Mouse (Mus musculus): ENCODE data around the gene Siglec1. TPM values are rescaled to one million over a fixed set of nuclear protein-coding genes. Genes with fewer than 3 reads are reported as not detected.
"Not testable (repeated sequence)": the region's sequence is repeated elsewhere in the genome, so short reads cannot be mapped to it uniquely, and the experiment has no call there.

Siglec1 gene
- polyA plus RNA-seq, 1 experiment from 2014 or later = 0.09 TPM

DNA sequence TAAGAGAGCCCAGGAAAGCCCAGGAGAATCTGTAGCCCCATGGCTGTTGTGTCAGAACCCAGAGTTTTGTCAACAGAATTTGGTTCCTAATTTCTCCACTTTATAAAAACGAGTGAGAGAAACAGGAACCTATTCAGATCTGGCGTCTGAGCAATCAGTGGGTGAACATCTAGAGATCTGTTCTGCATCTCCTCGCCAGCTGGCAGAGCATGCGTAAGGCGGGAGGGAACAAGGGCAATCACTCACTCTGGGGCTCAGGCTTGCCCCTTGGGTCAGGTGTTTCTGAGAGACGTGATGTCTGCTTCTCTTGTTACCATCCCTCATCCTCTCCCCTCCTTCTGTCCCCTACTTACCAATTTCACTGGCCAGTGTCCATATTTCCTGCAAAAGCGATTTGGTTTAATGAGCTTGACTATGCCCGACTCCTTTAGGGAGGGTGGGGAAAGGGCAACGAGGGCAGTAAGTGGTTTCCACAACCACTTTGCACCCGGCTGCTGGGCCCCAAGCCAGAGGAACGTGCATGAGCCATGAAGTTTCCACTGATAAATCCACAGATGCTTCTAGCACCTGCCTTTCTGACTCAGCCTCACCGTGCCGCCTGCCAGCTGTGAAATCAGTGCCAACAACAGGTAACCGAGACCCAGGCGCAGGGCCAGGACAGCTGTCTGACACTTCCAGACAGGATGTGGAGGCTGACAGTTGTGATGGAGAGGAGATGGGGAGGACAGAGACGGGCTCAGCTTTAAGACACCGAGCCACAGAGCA lies 49.2 kb downstream of the Siglec1 start:
- H3K27ac ChIP-seq (ENCODE audit: low read depth, low read length) = no peak overlapping the region

DNA sequence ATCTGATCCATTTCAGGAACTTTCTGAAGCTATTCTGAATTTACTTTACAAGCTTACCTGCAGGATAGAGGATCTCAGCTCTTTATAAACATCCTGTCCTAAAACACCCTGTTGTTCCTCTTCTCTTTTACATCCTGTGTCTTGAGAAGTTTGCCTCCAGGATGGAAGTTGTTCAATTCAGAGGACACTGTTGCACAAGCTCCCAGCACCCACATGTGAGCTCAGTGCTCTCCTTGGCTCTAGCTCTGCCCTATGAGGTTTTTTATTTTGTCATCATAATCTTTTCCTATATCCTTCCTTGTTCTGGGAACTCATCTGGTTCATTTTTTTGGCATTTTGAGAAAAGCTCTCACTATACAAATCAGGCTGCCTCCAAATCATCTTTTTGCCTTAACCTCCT lies 49.8 kb downstream of the Siglec1 start:
- Histone ChIP-seq H3K27me3 (ENCODE audit: control insufficient read depth, insufficient read depth, low read length) (peaks cover 12% of the 10 kb centered on the region; the same call in 1 of the 2 replicates), H3K9ac (replicated peaks; ENCODE audit: low read depth, low read length) (no peak overlapping the region), H3K36me3 (ENCODE audit: control insufficient read depth, insufficient read depth, low read length) (no peaks in the 10 kb centered on the region), H3K4me1 (ENCODE audit: control insufficient read depth, insufficient read depth, low read length) (no peaks in the 10 kb centered on the region), H3K4me2 (ENCODE audit: low read depth, low read length) (no peak overlapping the region), H3K9me3 (ENCODE audit: control insufficient read depth, low read length) (no peaks in the 10 kb centered on the region), H3K4me3 (ENCODE audit: low read depth, low read length) (no peak overlapping the region), H3K27ac (ENCODE audit: low read depth, low read length) (no peak overlapping the region)
- no peak for ATAC-seq (ENCODE audit: low read depth)

More for the DNA sequence above, 49.2 kb downstream of the Siglec1 start:
- Histone ChIP-seq H3K27me3 (ENCODE audit: control insufficient read depth, insufficient read depth, low read length) (peaks cover 13% of the 10 kb centered on the region; the same call in 1 of the 2 replicates), H3K4me3 (ENCODE audit: low read depth, low read length) (no peak overlapping the region), H3K36me3 (ENCODE audit: control insufficient read depth, insufficient read depth, low read length) (no peaks in the 10 kb centered on the region), H3K4me1 (ENCODE audit: control insufficient read depth, insufficient read depth, low read length) (no peaks in the 10 kb centered on the region), H3K4me2 (ENCODE audit: low read depth, low read length) (no peak overlapping the region), H3K9ac (replicated peaks; ENCODE audit: low read depth, low read length) (no peak overlapping the region), H3K9me3 (ENCODE audit: control insufficient read depth, low read length) (no peaks in the 10 kb centered on the region)
- ATAC-seq (ENCODE audit: low read depth) = no peak
- 62% methylated on average over 17 of the region's 17 CpGs for WGBS

DNA sequence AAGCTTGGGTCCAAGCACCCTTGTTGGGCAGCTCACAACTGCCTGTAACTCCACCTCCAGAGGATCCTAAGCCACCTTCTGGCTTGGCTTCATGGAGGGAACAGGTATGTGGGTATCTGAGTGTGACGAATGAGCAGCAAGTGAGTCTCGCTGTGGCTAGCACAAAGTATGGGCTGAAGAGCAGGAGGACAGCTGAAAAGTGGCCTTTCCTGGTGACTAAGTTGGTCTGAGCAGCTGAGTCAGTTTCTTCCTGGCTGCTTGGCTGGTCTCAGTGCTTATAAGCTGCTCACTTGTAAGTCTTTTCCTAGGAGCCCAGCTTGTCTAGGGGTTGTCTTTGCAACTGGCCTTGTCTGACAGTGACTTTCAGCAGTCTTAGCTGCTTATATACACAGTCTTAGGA lies 50.2 kb downstream of the Siglec1 start:
- peaks cover 8% of the 10 kb centered on the region; the same call in 1 of the 2 replicates for H3K27me3 ChIP-seq (ENCODE audit: control insufficient read depth, insufficient read depth, low read length)
- H3K4me3 ChIP-seq (ENCODE audit: low read depth, low read length) = no peak overlapping the region
- H3K9me3 ChIP-seq (ENCODE audit: control insufficient read depth, low read length) = no peaks in the 10 kb centered on the region
- no peak for ATAC-seq (ENCODE audit: low read depth)
- H3K4me2 ChIP-seq (ENCODE audit: low read depth, low read length) = no peak overlapping the region
- H3K36me3 ChIP-seq (ENCODE audit: control insufficient read depth, insufficient read depth, low read length) = no peaks in the 10 kb centered on the region
- no peaks in the 10 kb centered on the region for H3K4me1 ChIP-seq (ENCODE audit: control insufficient read depth, insufficient read depth, low read length)
- no peak overlapping the region for H3K27ac ChIP-seq (ENCODE audit: low read depth, low read length)
- no peak overlapping the region for H3K9ac ChIP-seq (replicated peaks; ENCODE audit: low read depth, low read length)
- WGBS = 97% methylated on average over 2 of the region's 2 CpGs

DNA sequence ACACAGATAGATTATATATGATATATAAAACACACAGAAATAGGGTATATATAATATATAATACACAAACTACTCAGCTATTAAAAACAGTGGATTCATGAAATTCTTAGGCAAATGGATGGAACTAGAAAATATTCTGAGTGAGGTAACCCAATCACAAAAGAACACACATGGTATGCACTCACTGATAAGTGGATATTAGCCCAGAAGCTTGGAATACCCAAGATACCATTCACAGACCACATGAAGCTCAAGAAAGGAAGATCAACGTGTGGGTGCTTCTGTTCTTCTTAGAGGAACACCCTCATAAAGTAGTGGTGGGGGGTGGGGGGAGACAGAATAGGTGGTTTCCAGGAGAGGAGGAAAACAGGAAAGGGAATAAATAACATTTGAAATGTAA lies 55.2 kb downstream of the Siglec1 start:
- H3K27me3 ChIP-seq (ENCODE audit: control insufficient read depth, insufficient read depth, low read length); H3K4me2 ChIP-seq (ENCODE audit: low read depth, low read length); ATAC-seq (ENCODE audit: low read depth); H3K9ac ChIP-seq (replicated peaks; ENCODE audit: low read depth, low read length); H3K4me1 ChIP-seq (ENCODE audit: control insufficient read depth, insufficient read depth, low read length); H3K9me3 ChIP-seq (ENCODE audit: control insufficient read depth, low read length); H3K27ac ChIP-seq (ENCODE audit: low read depth, low read length); H3K4me3 ChIP-seq (ENCODE audit: low read depth, low read length); H3K36me3 ChIP-seq (ENCODE audit: control insufficient read depth, insufficient read depth, low read length): not testable (repeated sequence)
- WGBS = 67% methylated on average over 1 of the region's 1 CpGs

DNA sequence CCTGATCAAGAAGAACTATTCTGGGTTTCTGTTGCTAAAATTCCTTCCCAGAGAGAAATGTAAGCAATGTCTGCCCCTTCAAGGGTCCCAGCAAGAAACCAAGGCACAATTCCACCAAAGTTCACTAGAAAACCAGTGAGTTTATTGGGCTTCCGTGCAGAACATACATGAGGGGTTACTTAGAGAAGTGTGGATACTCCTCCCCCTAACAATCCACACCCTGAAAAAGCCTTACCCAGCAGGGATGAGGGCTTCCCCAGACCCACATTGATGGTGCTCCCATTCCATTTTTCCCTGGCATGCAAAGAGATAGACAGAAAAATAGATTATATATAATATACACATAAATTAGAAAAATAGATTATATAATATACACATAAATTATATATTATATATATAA lies 55.6 kb downstream of the Siglec1 start:
- H3K27me3 ChIP-seq (ENCODE audit: control insufficient read depth, insufficient read depth, low read length) = no peaks in the 10 kb centered on the region
- H3K9ac ChIP-seq (replicated peaks; ENCODE audit: low read depth, low read length) = no peak overlapping the region
- 94% methylated on average over 1 of the region's 1 CpGs for WGBS
- peaks cover 4% of the 10 kb centered on the region; the same call in 1 of the 2 replicates for H3K36me3 ChIP-seq (ENCODE audit: control insufficient read depth, insufficient read depth, low read length)
- H3K27ac ChIP-seq (ENCODE audit: low read depth, low read length) = no peak overlapping the region
- no peak for ATAC-seq (ENCODE audit: low read depth)
- no peak overlapping the region for H3K4me3 ChIP-seq (ENCODE audit: low read depth, low read length)
- H3K4me1 ChIP-seq (ENCODE audit: control insufficient read depth, insufficient read depth, low read length) = no peaks in the 10 kb centered on the region
- H3K9me3 ChIP-seq (ENCODE audit: control insufficient read depth, low read length) = no peaks in the 10 kb centered on the region
- H3K4me2 ChIP-seq (ENCODE audit: low read depth, low read length) = no peak overlapping the region

DNA sequence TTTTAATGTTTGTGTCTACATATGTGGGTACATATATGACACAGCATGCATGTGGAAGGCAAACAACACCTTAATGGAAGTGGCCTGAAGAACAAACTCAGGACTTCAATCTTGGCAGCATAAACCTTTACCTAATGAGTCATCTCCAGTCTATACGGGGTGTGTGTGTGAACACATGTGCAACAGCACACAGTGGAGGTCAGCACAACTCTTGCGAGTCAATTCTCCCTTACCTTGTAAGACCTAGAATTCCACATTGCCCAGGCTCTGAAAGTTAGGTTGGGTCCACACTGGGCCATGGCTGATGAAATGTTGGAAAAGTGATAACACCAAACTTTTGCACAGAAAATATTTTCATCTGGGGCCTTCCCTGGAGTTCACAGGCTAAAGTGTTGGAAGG lies 56.0 kb downstream of the Siglec1 start:
- Histone ChIP-seq H3K9me3 (ENCODE audit: control insufficient read depth, low read length) (no peaks in the 10 kb centered on the region), H3K4me1 (ENCODE audit: control insufficient read depth, insufficient read depth, low read length) (no peaks in the 10 kb centered on the region), H3K4me2 (ENCODE audit: low read depth, low read length) (no peak overlapping the region), H3K27ac (ENCODE audit: low read depth, low read length) (no peak overlapping the region), H3K27me3 (ENCODE audit: control insufficient read depth, insufficient read depth, low read length) (no peaks in the 10 kb centered on the region), H3K4me3 (ENCODE audit: low read depth, low read length) (no peak overlapping the region), H3K36me3 (ENCODE audit: control insufficient read depth, insufficient read depth, low read length) (peaks cover 8% of the 10 kb centered on the region), H3K9ac (replicated peaks; ENCODE audit: low read depth, low read length) (no peak overlapping the region)
- no peak for ATAC-seq (ENCODE audit: low read depth)
- 90% methylated on average over 2 of the region's 2 CpGs for WGBS

DNA sequence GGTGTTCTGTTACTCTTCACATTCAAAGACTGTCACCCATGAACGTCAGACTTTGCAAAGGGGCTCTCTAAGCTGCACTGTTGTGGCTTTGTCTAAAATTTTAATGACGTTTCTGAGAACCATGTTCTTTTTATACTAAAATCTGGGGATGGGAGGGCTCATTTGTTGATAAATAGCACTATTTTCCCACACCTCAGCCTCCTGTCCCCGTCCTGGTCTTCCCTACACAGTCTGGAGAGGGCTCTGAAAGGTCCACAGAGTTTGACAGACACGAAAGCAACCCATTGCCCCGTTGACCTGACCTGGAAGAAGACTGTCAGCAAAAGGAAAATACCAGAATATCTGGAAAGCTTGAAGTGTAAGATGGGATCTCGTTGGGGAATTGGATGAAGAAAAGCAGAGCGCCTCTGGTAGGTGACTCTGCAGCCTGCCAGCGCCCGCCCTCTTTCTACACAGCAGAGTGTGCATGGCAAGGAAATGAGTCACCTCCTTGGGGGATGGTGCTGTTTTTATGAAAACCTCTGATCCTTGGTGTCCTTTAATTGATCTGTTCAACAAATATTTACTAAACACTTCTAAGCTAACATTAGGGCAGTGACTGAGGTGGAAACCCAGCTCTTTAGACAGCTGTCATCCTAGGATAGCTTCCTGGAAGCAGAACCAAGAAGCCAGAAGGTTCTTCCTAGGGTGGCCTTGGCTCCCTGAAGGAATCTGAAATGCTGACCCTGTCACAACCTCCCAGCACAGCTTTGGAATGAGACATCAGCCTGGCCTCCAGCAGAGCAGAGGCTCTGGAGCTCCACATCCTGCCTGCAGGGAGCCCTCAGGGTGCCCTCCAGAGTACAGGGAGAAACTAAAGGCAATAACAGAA lies 57.3 kb downstream of the Siglec1 start:
- H3K36me3 ChIP-seq (ENCODE audit: control insufficient read depth, insufficient read depth, low read length) = peaks cover 12% of the 10 kb centered on the region
- H3K4me1 ChIP-seq (ENCODE audit: control insufficient read depth, insufficient read depth, low read length) = no peaks in the 10 kb centered on the region
- H3K4me2 ChIP-seq (ENCODE audit: low read depth, low read length) = no peak overlapping the region
- ATAC-seq (ENCODE audit: low read depth) = no peak
- no peak overlapping the region for H3K4me3 ChIP-seq (ENCODE audit: low read depth, low read length)
- no peak overlapping the region for H3K9ac ChIP-seq (replicated peaks; ENCODE audit: low read depth, low read length)
- H3K27ac ChIP-seq (ENCODE audit: low read depth, low read length) = no peak overlapping the region
- 81% methylated on average over 9 of the region's 9 CpGs for WGBS
- H3K27me3 ChIP-seq (ENCODE audit: control insufficient read depth, insufficient read depth, low read length) = no peaks in the 10 kb centered on the region
- H3K9me3 ChIP-seq (ENCODE audit: control insufficient read depth, low read length) = no peaks in the 10 kb centered on the region

DNA sequence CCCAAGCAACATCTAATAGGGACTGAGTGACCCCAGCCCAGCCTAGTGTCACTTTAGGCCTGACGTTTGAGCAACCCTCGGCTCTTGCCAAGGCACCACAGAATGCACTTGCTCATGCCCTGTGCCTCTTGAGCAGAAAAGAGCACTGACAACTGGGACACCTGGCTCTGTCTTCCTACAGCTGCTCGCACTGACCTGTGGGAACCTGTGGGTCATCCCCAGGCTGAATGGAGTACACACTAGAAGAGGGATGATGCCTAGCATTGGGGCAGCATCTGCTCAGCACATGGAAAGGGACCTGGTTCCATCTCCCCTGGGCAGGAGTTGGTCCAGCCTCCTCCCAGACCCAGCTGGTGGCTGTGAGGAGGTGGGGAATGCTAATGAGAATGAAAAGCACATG lies 59.6 kb downstream of the Siglec1 start:
- Histone ChIP-seq H3K27ac (ENCODE audit: low read depth, low read length) (no peak overlapping the region), H3K4me1 (ENCODE audit: control insufficient read depth, insufficient read depth, low read length) (no peaks in the 10 kb centered on the region), H3K4me3 (ENCODE audit: low read depth, low read length) (no peak overlapping the region), H3K4me2 (ENCODE audit: low read depth, low read length) (no peak overlapping the region), H3K9me3 (ENCODE audit: control insufficient read depth, low read length) (no peaks in the 10 kb centered on the region), H3K27me3 (ENCODE audit: control insufficient read depth, insufficient read depth, low read length) (no peaks in the 10 kb centered on the region), H3K36me3 (ENCODE audit: control insufficient read depth, insufficient read depth, low read length) (peaks cover 17% of the 10 kb centered on the region), H3K9ac (replicated peaks; ENCODE audit: low read depth, low read length) (no peak overlapping the region)
- no peak for ATAC-seq (ENCODE audit: low read depth)
- 91% methylated on average over 3 of the region's 3 CpGs for WGBS

DNA sequence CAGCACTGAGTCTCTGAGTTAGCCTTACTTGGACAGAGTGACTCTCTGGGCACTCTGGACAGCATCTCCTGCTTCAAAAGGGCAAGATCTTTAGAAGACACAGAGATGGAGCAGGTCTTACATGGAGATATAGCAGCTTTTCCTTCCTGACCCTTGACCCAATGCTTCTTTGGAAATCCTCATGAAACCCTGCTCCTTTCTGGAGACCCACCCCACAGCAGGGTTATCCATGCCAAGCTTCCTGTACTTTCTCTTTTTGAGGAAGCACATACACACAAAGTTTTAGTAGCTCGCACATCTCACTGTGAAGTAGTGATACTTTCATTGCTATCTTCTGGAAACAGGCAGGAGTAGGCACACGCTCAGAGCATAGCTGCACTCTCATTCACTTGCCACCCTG lies 61.3 kb downstream of the Siglec1 start:
- no peak overlapping the region for H3K27ac ChIP-seq (ENCODE audit: low read depth, low read length)
- no peak overlapping the region for H3K9ac ChIP-seq (replicated peaks; ENCODE audit: low read depth, low read length)
- no peak for ATAC-seq (ENCODE audit: low read depth)
- H3K36me3 ChIP-seq (ENCODE audit: control insufficient read depth, insufficient read depth, low read length) = peaks cover 24% of the 10 kb centered on the region
- no peaks in the 10 kb centered on the region for H3K27me3 ChIP-seq (ENCODE audit: control insufficient read depth, insufficient read depth, low read length)
- H3K9me3 ChIP-seq (ENCODE audit: control insufficient read depth, low read length) = no peaks in the 10 kb centered on the region
- WGBS = 95% methylated on average over 2 of the region's 2 CpGs
- no peak overlapping the region for H3K4me2 ChIP-seq (ENCODE audit: low read depth, low read length)
- H3K4me1 ChIP-seq (ENCODE audit: control insufficient read depth, insufficient read depth, low read length) = no peaks in the 10 kb centered on the region
- no peak overlapping the region for H3K4me3 ChIP-seq (ENCODE audit: low read depth, low read length)
